Mouse (Mus musculus) brown adipose tissue, adult 24 weeks (tissue): ENCODE results near the gene Rad52. TPM values are rescaled to one million over a fixed set of nuclear protein-coding genes. Genes with fewer than 3 reads are reported as not detected.

Source experiments
- H3K27ac ChIP-seq: fragments of 200-500 bp; replicated peaks from 2 replicates; pipeline ENCODE4 v1.5.1; 2012; ENCODE audit warnings: low read depth, mild to moderate bottlenecking, low read length
- H3K4me1 ChIP-seq: fragments of 200-500 bp; 2 replicates; pipeline ENCODE4 v1.6.1; 2012; ENCODE audit warnings: low read length, mixed read lengths; ENCODE audit not compliant: control insufficient read depth, insufficient read depth, insufficient read length
- H3K4me3 ChIP-seq: fragments of 200-500 bp; 2 replicates; pipeline ENCODE4 v1.5.1; 2012; ENCODE audit warnings: low read depth, mild to moderate bottlenecking, low read length, moderate library complexity; ENCODE audit not compliant: insufficient read depth
- polyA plus RNA-seq: library from polyadenylated mRNA; stranded (reverse); fragments of >200 nt; gene quantifications from 2 replicates; pipeline ENCODE4 v1.2.4, GENCODE M21; 2012; ENCODE audit not compliant: missing spikeins, insufficient read depth, insufficient read length

The Rad52 gene
- polyA plus RNA-seq, 1 experiment = 1.8 TPM

GRCm38 (mm10) chr6:119924235-119925005 lies 21.9 kb downstream of the Rad52 start:
- no peaks in the 10 kb centered on the region for H3K4me1 ChIP-seq
- no peak overlapping the region for H3K4me3 ChIP-seq
- H3K27ac ChIP-seq = no peak overlapping the region

Other genes starting within 250 kb of the Rad52 start
- 8.1 and 10.7 TPM in 2 replicates for gene Erc1, start 54.5 kb upstream of the Rad52 start, polyA plus RNA-seq
- gene Wnk1, start 136.0 kb downstream of the Rad52 start, polyA plus RNA-seq = 112 and 114 TPM in 2 replicates
- gene Ninj2, start 190.7 kb downstream of the Rad52 start, polyA plus RNA-seq = not detected in 2 replicates